Mouse (Mus musculus) right cerebral cortex, adult 18-20 months (tissue): ENCODE data around the gene Gm30302.
"Not testable (repeated sequence)": the region's sequence is repeated elsewhere in the genome, so short reads cannot be mapped to it uniquely, and the experiment has no call there.

ENCODE experiments used
- DNase-seq: peaks from one replicate; pipeline ENCODE4 v3.0.0; 2022; ENCODE audit warnings: mixed read lengths

Gm30302 gene

GRCm38 (mm10) chr13:49798901-49799300 lies at the start of gene Gm30302:
Gene Gm30302 (minus strand): TSS chr13:49799001.
- DNase-seq: no peak

GRCm38 (mm10) chr13:49846751-49847150 lies 48.0 kb upstream of the Gm30302 start:
- no peak for DNase-seq

- no peak for DNase-seq
These were observed 47.3 kb upstream of the Gm30302 start for GRCm38 (mm10) chr13:49846141-49846540.

GRCm38 (mm10) chr13:49845663-49846062 lies 46.9 kb upstream of the Gm30302 start:
- no peak for DNase-seq

- no peak for DNase-seq
These were observed 45.3 kb upstream of the Gm30302 start for GRCm38 (mm10) chr13:49844071-49844470.

- no peak for DNase-seq
These were observed 42.4 kb upstream of the Gm30302 start for GRCm38 (mm10) chr13:49841186-49841585.

- no peak for DNase-seq
These were observed 31.6 kb upstream of the Gm30302 start for GRCm38 (mm10) chr13:49830355-49830754.

GRCm38 (mm10) chr13:49825300-49825699 lies 26.5 kb upstream of the Gm30302 start:
- DNase-seq: no peak

- no peak for DNase-seq
These were observed 16.2 kb upstream of the Gm30302 start for GRCm38 (mm10) chr13:49814958-49815357.

GRCm38 (mm10) chr13:49814420-49814819 lies 15.6 kb upstream of the Gm30302 start:
- DNase-seq: no peak

- no peak for DNase-seq
These were observed 8.3 kb upstream of the Gm30302 start for GRCm38 (mm10) chr13:49807146-49807545.

- no peak for DNase-seq
These were observed 10.0 kb downstream of the Gm30302 start for GRCm38 (mm10) chr13:49788563-49789393.

GRCm38 (mm10) chr13:49783899-49784298 lies 14.9 kb downstream of the Gm30302 start:
- DNase-seq: no peak

GRCm38 (mm10) chr13:49771536-49771935 lies 27.3 kb downstream of the Gm30302 start:
- not testable (repeated sequence) for DNase-seq

GRCm38 (mm10) chr13:49769111-49769510 lies 29.7 kb downstream of the Gm30302 start:
- DNase-seq: no peak

- DNase-seq: no peak
These were observed 30.8 kb downstream of the Gm30302 start for GRCm38 (mm10) chr13:49768048-49768447.

GRCm38 (mm10) chr13:49766269-49766668 lies 32.5 kb downstream of the Gm30302 start:
- no peak for DNase-seq

- no peak for DNase-seq
These were observed 33.5 kb downstream of the Gm30302 start for GRCm38 (mm10) chr13:49765306-49765705.

GRCm38 (mm10) chr13:49762208-49762607 lies 36.6 kb downstream of the Gm30302 start:
- DNase-seq: no peak

- no peak for DNase-seq
These were observed 38.1 kb downstream of the Gm30302 start for GRCm38 (mm10) chr13:49760675-49761074.

- DNase-seq: no peak
These were observed 40.8 kb downstream of the Gm30302 start for GRCm38 (mm10) chr13:49757966-49758365.

- DNase-seq: no peak
These were observed 42.2 kb downstream of the Gm30302 start for GRCm38 (mm10) chr13:49756591-49756990.

- no peak for DNase-seq
These were observed 57.3 kb downstream of the Gm30302 start for GRCm38 (mm10) chr13:49741285-49742040.

GRCm38 (mm10) chr13:49738011-49738410 lies 60.8 kb downstream of the Gm30302 start:
- no peak for DNase-seq
